Mouse (Mus musculus): ENCODE measurements around the gene Lad1. TPM values are rescaled to one million over a fixed set of nuclear protein-coding genes. Genes with fewer than 3 reads are reported as not detected.

The Lad1 gene
- polyA plus RNA-seq, 1 experiment from 2014 or later: 0.65 TPM

DNA sequence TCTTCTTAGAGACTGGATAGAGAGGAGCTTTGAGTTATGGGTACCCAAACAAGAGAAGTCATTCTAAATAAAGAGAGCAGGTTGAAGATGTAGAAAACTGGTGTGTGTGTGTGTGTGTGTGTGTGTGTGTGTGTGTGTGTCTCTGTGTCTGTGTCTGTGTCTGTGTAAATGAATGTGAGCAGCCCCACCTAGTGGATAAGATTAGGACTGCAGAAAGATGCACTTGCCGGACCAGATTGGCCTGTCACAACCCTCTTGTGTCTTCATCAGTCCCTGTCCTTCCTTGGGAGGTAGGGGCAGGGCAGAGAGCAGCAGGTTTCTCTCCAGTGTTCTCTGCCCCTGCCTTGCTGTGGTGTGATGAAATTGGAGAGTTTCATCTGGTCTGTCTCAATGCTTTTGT lies 10.5 kb downstream of the Lad1 start:
- Histone ChIP-seq H3K4me3 (ENCODE audit: low read depth, low read length) (no peak overlapping the region), H3K4me2 (ENCODE audit: low read depth, low read length, severe bottlenecking) (no peak overlapping the region), H3K27ac (ENCODE audit: low read depth, low read length) (no peak overlapping the region), H3K4me1 (replicated peaks; ENCODE audit: control insufficient read depth, insufficient read depth, low read length) (no peaks in the 10 kb centered on the region), H3K9ac (ENCODE audit: low read length) (no peak overlapping the region), H3K27me3 (ENCODE audit: control insufficient read depth, insufficient read depth, low read length) (no peaks in the 10 kb centered on the region), H3K9me3 (ENCODE audit: control insufficient read depth, low read length) (no peaks in the 10 kb centered on the region), H3K36me3 (ENCODE audit: control insufficient read depth, insufficient read depth, low read length) (no peaks in the 10 kb centered on the region)
- WGBS: 30% methylated on average over 1 of the region's 1 CpGs
- DNase-seq (ENCODE audit: low spot score) (peak; percentile 63), ATAC-seq (replicated peaks; ENCODE audit: low FRiP score) (no peak)

DNA sequence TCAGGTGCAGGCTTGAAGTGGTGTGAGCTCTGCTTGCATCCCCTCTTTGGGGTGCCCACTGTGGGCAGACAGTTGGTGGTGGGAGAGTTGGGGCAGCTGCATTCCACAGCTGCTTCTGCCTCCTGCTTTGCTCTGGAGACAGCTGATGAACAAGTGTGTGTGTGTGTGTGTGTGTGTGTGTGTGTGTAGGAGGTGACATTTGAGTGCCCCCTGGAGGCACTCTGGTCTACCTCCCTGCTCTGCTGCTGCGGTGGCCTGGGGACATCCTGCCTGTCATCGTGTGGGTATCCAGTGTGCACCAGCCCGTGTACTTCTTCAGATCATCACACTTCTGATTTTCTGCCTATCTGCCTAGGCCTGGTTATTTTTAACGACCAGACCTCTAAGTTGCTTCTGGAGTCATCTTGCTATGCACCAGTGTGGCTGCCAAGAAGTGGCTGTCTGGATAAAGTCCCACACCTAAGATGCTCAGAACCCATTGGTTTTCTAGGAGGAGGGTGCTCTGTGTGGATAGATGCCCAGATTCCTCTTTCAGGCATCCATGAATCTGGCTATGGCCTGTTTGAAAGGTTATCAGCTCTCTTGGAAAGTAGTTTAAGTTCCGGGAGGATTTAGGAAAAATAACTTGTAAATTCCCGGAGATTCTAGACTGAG lies 15.9 kb downstream of the Lad1 start:
- H3K9me3 ChIP-seq (ENCODE audit: control insufficient read depth, low read length): no peaks in the 10 kb centered on the region
- no peaks in the 10 kb centered on the region for H3K27me3 ChIP-seq (ENCODE audit: control insufficient read depth, insufficient read depth, low read length)
- H3K4me1 ChIP-seq (replicated peaks; ENCODE audit: control insufficient read depth, insufficient read depth, low read length): no peaks in the 10 kb centered on the region
- no peak overlapping the region for H3K4me3 ChIP-seq (ENCODE audit: low read depth, low read length)
- DNase-seq (ENCODE audit: low spot score) (no peak), ATAC-seq (replicated peaks; ENCODE audit: low FRiP score) (no peak)
- no peak overlapping the region for H3K27ac ChIP-seq (ENCODE audit: low read depth, low read length)
- WGBS: 81% methylated on average over 6 of the region's 6 CpGs
- H3K9ac ChIP-seq (ENCODE audit: low read length): no peak overlapping the region
- H3K36me3 ChIP-seq (ENCODE audit: control insufficient read depth, insufficient read depth, low read length): no peaks in the 10 kb centered on the region
- H3K4me2 ChIP-seq (ENCODE audit: low read depth, low read length, severe bottlenecking): no peak overlapping the region

DNA sequence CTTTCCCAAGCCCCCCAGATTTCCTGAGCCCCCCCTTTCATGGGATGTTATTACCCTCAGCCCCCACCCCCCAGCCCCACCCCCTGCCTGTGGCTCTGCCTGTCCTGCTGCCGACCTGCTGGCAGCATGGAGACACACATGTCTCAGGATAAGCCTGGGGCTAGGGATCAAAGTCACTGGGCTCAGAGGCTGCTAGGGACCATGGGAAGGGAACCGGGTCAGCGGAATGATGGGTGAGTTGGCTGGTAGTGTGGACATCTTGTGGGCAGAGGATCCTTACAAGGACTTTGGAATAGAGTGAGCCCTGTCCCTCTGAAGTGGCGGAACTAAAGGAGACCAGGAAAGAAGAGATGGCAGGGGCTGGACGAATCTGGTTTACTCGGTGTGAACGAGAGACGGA lies 16.6 kb downstream of the Lad1 start:
- Histone ChIP-seq H3K9me3 (ENCODE audit: control insufficient read depth, low read length) (no peaks in the 10 kb centered on the region), H3K9ac (ENCODE audit: low read length) (no peak overlapping the region), H3K4me3 (ENCODE audit: low read depth, low read length) (no peak overlapping the region), H3K4me1 (replicated peaks; ENCODE audit: control insufficient read depth, insufficient read depth, low read length) (no peaks in the 10 kb centered on the region), H3K27ac (ENCODE audit: low read depth, low read length) (no peak overlapping the region), H3K27me3 (ENCODE audit: control insufficient read depth, insufficient read depth, low read length) (no peaks in the 10 kb centered on the region), H3K36me3 (ENCODE audit: control insufficient read depth, insufficient read depth, low read length) (no peaks in the 10 kb centered on the region), H3K4me2 (ENCODE audit: low read depth, low read length, severe bottlenecking) (no peak overlapping the region)
- ATAC-seq (replicated peaks; ENCODE audit: low FRiP score) (no peak), DNase-seq (ENCODE audit: low spot score) (no peak)
- WGBS: 91% methylated on average over 8 of the region's 8 CpGs

DNA sequence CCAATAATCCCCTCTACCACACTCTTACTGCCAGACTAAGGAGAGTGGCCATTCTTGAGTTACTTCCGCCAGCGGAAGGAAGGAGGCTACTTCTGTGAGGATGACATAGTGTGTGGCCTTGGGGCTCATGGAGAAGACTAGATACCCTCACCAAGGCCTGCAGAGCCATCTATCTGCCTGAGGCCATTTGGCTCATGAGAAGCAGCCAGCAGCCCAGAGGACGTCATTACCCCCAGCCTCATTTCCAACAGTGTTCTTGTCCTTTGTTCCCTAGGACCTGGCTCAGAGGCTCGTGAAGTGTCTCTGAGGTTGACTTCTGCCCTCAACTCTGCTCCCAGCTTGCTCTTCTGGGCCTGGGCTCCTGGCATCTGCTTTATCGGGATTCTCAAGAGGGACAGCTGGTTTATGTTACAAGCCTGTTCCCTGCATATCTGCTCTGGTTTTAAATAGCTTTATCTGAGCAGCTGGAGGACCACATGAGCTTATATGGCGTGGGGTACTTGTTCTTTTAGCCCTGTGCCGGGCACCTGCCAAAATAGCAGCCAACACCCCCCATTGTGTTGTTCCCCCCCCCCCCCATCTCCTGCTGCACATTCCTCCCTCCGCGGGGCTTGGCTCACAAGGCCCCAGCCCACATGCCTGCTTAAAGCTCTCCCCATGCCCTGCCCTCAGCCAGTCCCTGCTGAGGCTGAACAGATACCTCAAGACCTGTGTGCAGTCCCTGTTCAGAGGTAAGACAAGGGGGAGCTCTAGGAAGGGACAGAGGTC lies 17.5 kb downstream of the Lad1 start, which contains the start of gene Tnnt2:
Tnnt2 (plus strand) TSS at position 639 of the 768 bp plus-strand sequence.
- no peak for ATAC-seq (replicated peaks; ENCODE audit: low FRiP score)
- no peak within 1 kb of the TSS for H3K27ac ChIP-seq (ENCODE audit: low read depth, low read length)
- H3K4me2 ChIP-seq (ENCODE audit: low read depth, low read length, severe bottlenecking): no peak within 1 kb of the TSS
- no peak for DNase-seq (ENCODE audit: low spot score)
- H3K4me1 ChIP-seq (replicated peaks; ENCODE audit: control insufficient read depth, insufficient read depth, low read length): no peaks in the 10 kb centered on the region
- H3K27me3 ChIP-seq (ENCODE audit: control insufficient read depth, insufficient read depth, low read length): no peaks in the 10 kb centered on the region
- WGBS: 56% methylated on average over 9 of the region's 9 CpGs
- no peaks in the 10 kb centered on the region for H3K36me3 ChIP-seq (ENCODE audit: control insufficient read depth, insufficient read depth, low read length)
- H3K4me3 ChIP-seq (ENCODE audit: low read depth, low read length): no peak within 1 kb of the TSS
- H3K9me3 ChIP-seq (ENCODE audit: control insufficient read depth, low read length): no peaks in the 10 kb centered on the region
- H3K9ac ChIP-seq (ENCODE audit: low read length): no peak within 1 kb of the TSS

DNA sequence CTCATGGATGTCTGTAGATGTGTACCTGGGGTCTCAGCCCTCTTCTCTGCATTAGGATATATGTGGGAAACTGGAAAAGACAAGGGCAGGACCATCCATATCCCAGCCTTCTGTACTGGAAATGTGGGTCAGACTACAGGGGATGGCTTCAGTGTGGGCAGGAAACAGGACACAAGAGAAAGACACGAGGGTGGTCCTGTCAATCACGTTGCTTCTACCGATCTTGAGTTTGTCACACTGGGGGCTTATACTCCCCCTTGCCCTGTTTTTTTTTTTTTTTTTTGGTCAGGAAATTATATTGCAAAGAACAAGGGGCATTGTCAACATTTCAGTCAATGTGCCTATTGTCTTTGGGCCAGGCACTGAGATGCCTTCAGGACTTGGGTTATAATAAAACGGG lies 20.2 kb downstream of the Lad1 start:
- Histone ChIP-seq H3K4me1 (replicated peaks; ENCODE audit: control insufficient read depth, insufficient read depth, low read length) (no peaks in the 10 kb centered on the region), H3K9ac (ENCODE audit: low read length) (no peak overlapping the region), H3K36me3 (ENCODE audit: control insufficient read depth, insufficient read depth, low read length) (no peaks in the 10 kb centered on the region), H3K4me2 (ENCODE audit: low read depth, low read length, severe bottlenecking) (no peak overlapping the region), H3K27me3 (ENCODE audit: control insufficient read depth, insufficient read depth, low read length) (no peaks in the 10 kb centered on the region), H3K27ac (ENCODE audit: low read depth, low read length) (no peak overlapping the region), H3K9me3 (ENCODE audit: control insufficient read depth, low read length) (no peaks in the 10 kb centered on the region), H3K4me3 (ENCODE audit: low read depth, low read length) (no peak overlapping the region)
- DNase-seq (ENCODE audit: low spot score) (no peak), ATAC-seq (replicated peaks; ENCODE audit: low FRiP score) (no peak)
- 77% methylated on average over 4 of the region's 4 CpGs for WGBS

DNA sequence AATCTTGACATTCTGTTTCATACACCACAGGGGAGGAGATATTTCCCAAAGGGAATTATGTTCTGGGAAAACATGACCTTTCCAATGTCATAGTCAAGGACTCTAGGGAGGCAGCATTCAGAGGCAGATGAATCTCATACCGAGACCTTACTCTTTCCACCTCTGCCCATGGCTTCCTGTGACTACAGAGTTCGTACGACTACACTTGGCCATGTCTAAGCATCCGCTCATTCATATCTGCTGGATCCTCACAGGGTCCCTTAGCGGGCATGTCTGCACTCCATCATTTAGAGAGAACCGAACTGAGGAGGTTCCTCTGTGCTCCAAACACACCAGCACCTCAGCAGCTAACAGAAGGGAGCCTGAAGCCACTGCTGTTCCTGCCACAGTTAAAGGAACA lies 20.7 kb downstream of the Lad1 start:
- DNase-seq (ENCODE audit: low spot score) (no peak), ATAC-seq (replicated peaks; ENCODE audit: low FRiP score) (no peak)
- Histone ChIP-seq H3K4me2 (ENCODE audit: low read depth, low read length, severe bottlenecking) (no peak overlapping the region), H3K9me3 (ENCODE audit: control insufficient read depth, low read length) (no peaks in the 10 kb centered on the region), H3K27me3 (ENCODE audit: control insufficient read depth, insufficient read depth, low read length) (no peaks in the 10 kb centered on the region), H3K27ac (ENCODE audit: low read depth, low read length) (no peak overlapping the region), H3K4me3 (ENCODE audit: low read depth, low read length) (no peak overlapping the region), H3K36me3 (ENCODE audit: control insufficient read depth, insufficient read depth, low read length) (no peaks in the 10 kb centered on the region), H3K4me1 (replicated peaks; ENCODE audit: control insufficient read depth, insufficient read depth, low read length) (no peaks in the 10 kb centered on the region), H3K9ac (ENCODE audit: low read length) (no peak overlapping the region)
- 89% methylated on average over 6 of the region's 6 CpGs for WGBS

DNA sequence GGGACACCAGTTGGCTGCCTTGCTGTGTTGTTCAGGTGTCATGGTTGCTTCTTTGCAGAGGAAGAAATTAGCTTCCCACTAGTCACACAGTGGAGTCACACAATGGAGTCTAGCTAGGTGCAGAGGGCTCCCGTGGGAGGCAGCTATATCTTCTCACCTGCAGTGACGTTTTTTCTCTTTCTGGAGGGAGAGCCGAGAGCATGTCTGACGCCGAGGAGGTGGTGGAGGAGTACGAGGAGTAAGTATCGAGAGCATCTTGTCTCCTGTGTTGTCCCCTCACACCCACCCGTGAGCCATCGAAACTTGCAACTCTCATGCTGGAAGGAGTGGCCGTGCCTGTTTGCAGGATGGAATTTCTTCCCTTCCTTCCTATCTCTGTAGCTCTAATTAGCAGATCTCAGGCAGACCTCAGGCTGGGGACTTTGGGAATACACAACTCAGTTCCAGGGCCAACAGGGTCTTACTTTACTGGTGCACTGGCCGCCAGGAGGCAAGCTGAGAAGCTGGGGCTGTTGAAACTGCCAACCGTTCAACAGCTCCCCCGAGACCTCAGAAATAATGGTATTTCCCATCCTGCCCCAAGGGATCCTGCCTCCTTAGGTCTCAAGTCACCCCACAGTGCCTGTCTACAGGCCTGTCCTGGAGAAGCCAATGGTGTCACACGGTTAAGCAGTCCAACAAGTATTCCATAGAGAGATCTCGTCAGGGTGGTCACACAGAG lies 22.4 kb downstream of the Lad1 start:
- WGBS: 76% methylated on average over 15 of the region's 15 CpGs
- ATAC-seq (replicated peaks; ENCODE audit: low FRiP score): no peak

DNA sequence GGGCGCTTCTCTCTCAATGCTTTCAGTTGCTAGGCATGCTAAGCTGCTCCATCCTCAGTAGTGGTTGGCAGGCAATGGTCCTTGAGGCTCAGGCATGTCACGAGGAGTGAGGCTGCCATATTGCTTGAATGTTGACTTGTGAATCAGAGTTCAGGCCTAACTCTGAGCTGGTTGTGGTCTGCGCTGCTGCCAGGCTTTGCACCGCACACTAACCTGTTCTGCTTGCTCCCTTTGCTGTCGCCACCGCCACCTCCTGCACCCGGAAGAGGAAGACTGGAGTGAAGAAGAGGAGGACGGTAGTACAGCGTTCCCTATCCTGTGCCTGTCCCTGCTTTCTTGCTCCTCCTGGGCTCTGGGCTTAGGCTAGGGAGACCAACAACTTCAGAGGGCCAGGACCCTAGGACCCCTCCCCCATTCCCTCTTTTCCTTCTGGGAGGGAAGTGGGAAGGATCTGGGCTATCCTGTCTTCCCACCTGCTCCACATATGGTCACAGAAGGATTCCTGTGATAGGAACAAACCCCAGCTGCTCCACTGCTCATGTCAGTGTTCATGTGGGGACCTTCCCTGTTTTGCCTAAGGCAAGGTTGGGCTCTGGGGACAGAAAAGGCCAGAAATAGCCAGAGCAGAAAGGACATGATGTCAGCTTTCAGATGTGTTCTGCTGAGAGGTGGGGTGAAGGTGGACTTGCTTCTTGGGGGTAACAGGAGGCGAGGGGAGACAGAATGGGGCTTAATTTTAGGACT lies 25.3 kb downstream of the Lad1 start:
- Histone ChIP-seq H3K4me3 (ENCODE audit: low read depth, low read length) (no peak overlapping the region), H3K9me3 (ENCODE audit: control insufficient read depth, low read length) (no peaks in the 10 kb centered on the region), H3K27ac (ENCODE audit: low read depth, low read length) (no peak overlapping the region), H3K9ac (ENCODE audit: low read length) (no peak overlapping the region), H3K36me3 (ENCODE audit: control insufficient read depth, insufficient read depth, low read length) (no peaks in the 10 kb centered on the region), H3K4me1 (replicated peaks; ENCODE audit: control insufficient read depth, insufficient read depth, low read length) (no peaks in the 10 kb centered on the region), H3K4me2 (ENCODE audit: low read depth, low read length, severe bottlenecking) (no peak overlapping the region), H3K27me3 (ENCODE audit: control insufficient read depth, insufficient read depth, low read length) (no peaks in the 10 kb centered on the region)
- WGBS: 88% methylated on average over 10 of the region's 10 CpGs
- DNase-seq (ENCODE audit: low spot score) (no peak), ATAC-seq (replicated peaks; ENCODE audit: low FRiP score) (no peak)

More for the DNA sequence above, 22.4 kb downstream of the Lad1 start:
- DNase-seq (ENCODE audit: low spot score): no peak
- Histone ChIP-seq H3K9ac (ENCODE audit: low read length) (no peak overlapping the region), H3K4me2 (ENCODE audit: low read depth, low read length, severe bottlenecking) (no peak overlapping the region), H3K4me1 (replicated peaks; ENCODE audit: control insufficient read depth, insufficient read depth, low read length) (no peaks in the 10 kb centered on the region), H3K36me3 (ENCODE audit: control insufficient read depth, insufficient read depth, low read length) (no peaks in the 10 kb centered on the region), H3K27me3 (ENCODE audit: control insufficient read depth, insufficient read depth, low read length) (no peaks in the 10 kb centered on the region), H3K27ac (ENCODE audit: low read depth, low read length) (no peak overlapping the region), H3K4me3 (ENCODE audit: low read depth, low read length) (no peak overlapping the region), H3K9me3 (ENCODE audit: control insufficient read depth, low read length) (no peaks in the 10 kb centered on the region)

All from forebrain, embryonic 11.5 days (tissue).